Mouse (Mus musculus) CH12.LX (cell line): ENCODE measurements around the gene Camkk1. TPM values are rescaled to one million over a fixed set of nuclear protein-coding genes. Genes with fewer than 3 reads are reported as not detected.
A peak's percentile ranks its signal among the peaks of the same experiment; 100 is the strongest.

Experiments
- DNase-seq: peaks from one replicate; pipeline ENCODE4 v3.0.0-alpha.2; 2013; ENCODE audit errors: extremely low read depth
- H3K27ac ChIP-seq: 2 replicates; pipeline ENCODE4 v1.5.1; 2012; ENCODE audit warnings: low read depth, mild to moderate bottlenecking, control low read depth, moderate library complexity; ENCODE audit not compliant: insufficient read depth
- H3K27me3 ChIP-seq: replicated peaks from 2 replicates; pipeline ENCODE3; 2012; ENCODE audit warnings: inconsistent platforms
- H3K36me3 ChIP-seq, 2 experiments: replicated peaks in 1 of 2; 2 replicates each; pipeline versions ENCODE3 to v1.6.1; 2012; ENCODE audit warnings: inconsistent platforms in 1 of 2, low read length in 1 of 2, mild to moderate bottlenecking in 1 of 2, mixed read lengths in 1 of 2, moderate library complexity in 1 of 2; ENCODE audit not compliant: control insufficient read depth in 1 of 2, insufficient read depth in 1 of 2
- H3K4me1 ChIP-seq, 2 experiments: 2 replicates each; pipeline ENCODE4 v1.6.1; 2012; ENCODE audit warnings: inconsistent platforms in 1 of 2, moderate library complexity in 1 of 2; ENCODE audit not compliant: insufficient read depth in 2 of 2, control insufficient read depth in 1 of 2
- H3K4me2 ChIP-seq: 2 replicates; pipeline ENCODE4 v1.6.1; 2012; ENCODE audit warnings: low read depth, mild to moderate bottlenecking, control low read depth; ENCODE audit not compliant: poor library complexity, insufficient read depth, severe bottlenecking
- H3K4me3 ChIP-seq, 3 experiments: fragments of 150-350 bp in 1 of 3; sonication (generic) in 1 of 3; replicated peaks in 1 of 3; 2 replicates each; pipeline versions ENCODE3 to v1.5.1; 2011 to 2012; ENCODE audit warnings: low read depth in 2 of 3, low read length in 2 of 3, mild to moderate bottlenecking in 2 of 3, moderate library complexity in 2 of 3, control low read depth in 1 of 3, improper control_type of control experiment in 1 of 3, inconsistent platforms in 1 of 3, mixed read lengths in 1 of 3; ENCODE audit not compliant: poor library complexity in 1 of 3
- H3K79me2 ChIP-seq: replicated peaks from 2 replicates; pipeline ENCODE4 v1.6.1; 2012; ENCODE audit warnings: mild to moderate bottlenecking, moderate library complexity; ENCODE audit not compliant: control insufficient read depth, poor library complexity, insufficient read depth, severe bottlenecking; ENCODE audit errors: extremely low read depth
- H3K9ac ChIP-seq: 2 replicates; pipeline ENCODE4 v1.6.1; 2012; ENCODE audit warnings: low read depth, mild to moderate bottlenecking, control low read depth, moderate library complexity; ENCODE audit not compliant: insufficient read depth
- H3K9me3 ChIP-seq: replicated peaks from 2 replicates; pipeline ENCODE3; 2012; ENCODE audit warnings: low read length, inconsistent platforms, mixed read lengths
- CTCF ChIP-seq, 2 experiments: IDR thresholded peaks in 1 of 2; conservative IDR thresholded peaks in 1 of 2; 2 replicates each; pipeline ENCODE4 v1.5.1; 2011 to 2012; ENCODE audit warnings: low read depth in 2 of 2, low read length in 2 of 2, improper control_type of control experiment in 1 of 2, inconsistent platforms in 1 of 2, mild to moderate bottlenecking in 1 of 2, moderate library complexity in 1 of 2
- ELF1 ChIP-seq: IDR thresholded peaks from 2 replicates; pipeline ENCODE4 v1.6.1; 2014; ENCODE audit warnings: low read depth, mild to moderate bottlenecking, inconsistent platforms, low read length, improper control_type of control experiment
- ETS1 ChIP-seq: conservative IDR thresholded peaks from 2 replicates; pipeline ENCODE4 v1.6.1; 2012; ENCODE audit warnings: low read depth, mild to moderate bottlenecking, inconsistent platforms, low read length, improper control_type of control experiment, moderate library complexity
- HCFC1 ChIP-seq: IDR thresholded peaks from 2 replicates; pipeline ENCODE4 v1.6.1; 2012; ENCODE audit warnings: low read depth, mild to moderate bottlenecking, inconsistent platforms, low read length, improper control_type of control experiment
- JUND ChIP-seq: conservative IDR thresholded peaks from 2 replicates; pipeline ENCODE4 v1.6.1; 2011; ENCODE audit warnings: low read depth, low read length, improper control_type of control experiment
- KAT2A ChIP-seq: IDR thresholded peaks from 2 replicates; pipeline ENCODE4 v1.6.1; 2012; ENCODE audit warnings: low read length, improper control_type of control experiment, inconsistent platforms; ENCODE audit not compliant: insufficient replicate concordance
- MAFK ChIP-seq: IDR thresholded peaks from 2 replicates; pipeline ENCODE4 v1.6.1; 2011; ENCODE audit warnings: low read length, improper control_type of control experiment; ENCODE audit not compliant: insufficient replicate concordance
- MAX ChIP-seq: IDR thresholded peaks from 2 replicates; pipeline ENCODE4 v1.6.1; 2011; ENCODE audit warnings: low read length, improper control_type of control experiment
- MAZ ChIP-seq: IDR thresholded peaks from 2 replicates; pipeline ENCODE4 v1.6.1; 2012; ENCODE audit warnings: low read depth, mild to moderate bottlenecking, inconsistent platforms, low read length, improper control_type of control experiment, moderate library complexity
- MXI1 ChIP-seq: IDR thresholded peaks from 2 replicates; pipeline ENCODE4 v1.6.1; 2011; ENCODE audit warnings: mild to moderate bottlenecking, low read depth, low read length, improper control_type of control experiment
- MYC ChIP-seq: IDR thresholded peaks from 2 replicates; pipeline ENCODE4 v1.6.1; 2011; ENCODE audit warnings: low read depth, mild to moderate bottlenecking, improper control_type of control experiment, low read length
- NRF1 ChIP-seq: IDR thresholded peaks from 2 replicates; pipeline ENCODE4 v1.6.1; 2014; ENCODE audit warnings: low read depth, mild to moderate bottlenecking, inconsistent platforms, low read length, improper control_type of control experiment, moderate library complexity
- RAD21 ChIP-seq: IDR thresholded peaks from 2 replicates; pipeline ENCODE4 v1.6.1; 2011; ENCODE audit warnings: low read depth, mild to moderate bottlenecking, low read length, improper control_type of control experiment, moderate library complexity
- RCOR1 ChIP-seq: conservative IDR thresholded peaks from 2 replicates; pipeline ENCODE4 v1.6.1; 2012; ENCODE audit warnings: low read depth, mild to moderate bottlenecking, inconsistent platforms, low read length, improper control_type of control experiment
- SIN3A ChIP-seq: IDR thresholded peaks from 2 replicates; pipeline ENCODE4 v1.6.1; 2012; ENCODE audit warnings: low read length, improper control_type of control experiment, inconsistent platforms
- SMC3 ChIP-seq: IDR thresholded peaks from 2 replicates; pipeline ENCODE4 v1.6.1; 2011; ENCODE audit warnings: low read depth, low read length, improper control_type of control experiment
- TCF12 ChIP-seq: IDR thresholded peaks from 2 replicates; pipeline ENCODE4 v1.6.1; 2014; ENCODE audit warnings: low read depth, mild to moderate bottlenecking, inconsistent platforms, low read length, improper control_type of control experiment
- ZC3H11A ChIP-seq: IDR thresholded peaks from 2 replicates; pipeline ENCODE4 v1.6.1; 2012; ENCODE audit warnings: low read depth, mild to moderate bottlenecking, inconsistent platforms, low read length, improper control_type of control experiment
- ZKSCAN1 ChIP-seq: IDR thresholded peaks from 2 replicates; pipeline ENCODE4 v1.6.1; 2012; ENCODE audit warnings: low read depth, inconsistent platforms, low read length, improper control_type of control experiment, borderline replicate concordance
- ZMIZ1 ChIP-seq: IDR thresholded peaks from 2 replicates; pipeline ENCODE4 v1.6.1; 2012; ENCODE audit warnings: low read depth, mild to moderate bottlenecking, inconsistent platforms, low read length, improper control_type of control experiment
- ZNF384 ChIP-seq: IDR thresholded peaks from 2 replicates; pipeline ENCODE4 v1.6.1; 2012; ENCODE audit warnings: low read depth, low read length, improper control_type of control experiment, inconsistent platforms
- dilution Hi-C: fragments of 300-500 bp; cut with MboI; formaldehyde crosslinking; loops from 2 replicates; pipeline ENCODE4 v1.14.3; 2020; ENCODE audit warnings: low sequenced_read_pairs; ENCODE audit not compliant: extremely low pct_unique_long_range_greater_than_20kb, extremely low pct_ligation_motif_present
- in situ Hi-C: fragments of 300-500 bp; cut with MboI; formaldehyde crosslinking; loops from 3 replicates; pipeline ENCODE4 v1.14.3; 2019; ENCODE audit warnings: low sequenced_read_pairs, low pct_ligation_motif_present, low pct_unique_long_range_greater_than_20kb, mixed read lengths
- polyA plus RNA-seq: library from polyadenylated mRNA; unstranded; fragments of >175 nt; gene quantifications from 2 replicates; pipeline ENCODE4 v1.2.1, GENCODE M21; 2012; ENCODE audit warnings: low read depth; ENCODE audit not compliant: insufficient read length
- total RNA-seq, 2 experiments: library from RNA; depleted of rRNA; stranded (reverse); fragments of 300-350 nt in 1 of 2; fragments of >200 nt in 1 of 2; gene quantifications; 2 replicates each; pipeline ENCODE4 v1.2.3; 2012 to 2014

Gene Camkk1
- total and polyA plus RNA-seq, 3 experiments, result 5.0 to 9.1 (median 5.1) TPM

GRCm38 (mm10) chr11:73036889-73037288, 18.1 kb downstream of the Camkk1 start (continued):
- no peak for TF ChIP-seq ZMIZ1
- TF ChIP-seq ETS1, result peak; percentile 82
- no peak; the same call in 1 of the 2 replicates for TF ChIP-seq RAD21
- TF ChIP-seq KAT2A, result 0 out of 2 replicates have a peak, but pooled peaks have one; percentile 57
- TF ChIP-seq SMC3, result peak; percentile 25
- peak; percentile 79 for TF ChIP-seq MAZ
- TF ChIP-seq JUND, result peak; percentile 49; the same call in 1 of the 2 replicates
- TF ChIP-seq CTCF (conservative IDR thresholded peaks at IDR 0.05 in 1 of 2, IDR thresholded peaks at IDR 0.05 in 1 of 2; ENCODE audit: low read depth in 2 of 2, low read length in 2 of 2), result no peak
- TF ChIP-seq ELF1, result peak; percentile 40; the same call in 1 of the 2 replicates

GRCm38 (mm10) chr11:73037691-73038090, 18.9 kb downstream of the Camkk1 start:
- Histone ChIP-seq H3K4me1 (peaks cover 26 to 39% of the 10 kb centered on the region in 2 experiments), H3K36me3 (peaks cover 21 to 65% of the 10 kb centered on the region in 2 experiments), H3K9ac (no peak overlapping the region), H3K27ac (no peak overlapping the region), H3K9me3 (no peaks in the 10 kb centered on the region), H3K27me3 (no peaks in the 10 kb centered on the region), H3K4me3 (no peak overlapping the region), H3K79me2 (no peaks in the 10 kb centered on the region), H3K4me2 (no peak overlapping the region)
- dilution Hi-C loops, result no loop called here
- peak; percentile 52 for DNase-seq
- TF ChIP-seq MAX (no peak), MAZ (peak; percentile 69; the same call in 1 of the 2 replicates), ETS1 (peak; percentile 37; the same call in 1 of the 2 replicates)
- in situ Hi-C loops, result no loop called here

GRCm38 (mm10) chr11:73039102-73039799, 20.4 kb downstream of the Camkk1 start:
- dilution Hi-C loops, result no loop called here
- no peak overlapping the region for H3K4me2 ChIP-seq
- peaks cover 15 to 50% of the 10 kb centered on the region in 2 experiments for H3K36me3 ChIP-seq
- H3K79me2 ChIP-seq, result no peaks in the 10 kb centered on the region
- H3K27me3 ChIP-seq, result no peaks in the 10 kb centered on the region
- H3K9me3 ChIP-seq, result no peaks in the 10 kb centered on the region
- DNase-seq, result peak; percentile 83
- in situ Hi-C loops, result no loop called here
- no peak overlapping the region for H3K27ac ChIP-seq
- no peak overlapping the region for H3K4me3 ChIP-seq
- peaks cover 31 to 54% of the 10 kb centered on the region in 2 experiments for H3K4me1 ChIP-seq
- TF ChIP-seq ZKSCAN1 (no peak), RAD21 (peak; percentile 99), ZC3H11A (peak; percentile 98), ELF1 (no peak), MAFK (no peak), ZMIZ1 (no peak), MYC (no peak), TCF12 (no peak), NRF1 (no peak), MAX (0 out of 2 replicates have a peak, but pooled peaks have one; percentile 12), CTCF (conservative IDR thresholded peaks at IDR 0.05 in 1 of 2, IDR thresholded peaks at IDR 0.05 in 1 of 2; ENCODE audit: low read depth in 2 of 2, low read length in 2 of 2) (peak; percentile 84 to 99), ZNF384 (no peak), MXI1 (0 out of 2 replicates have a peak, but pooled peaks have one; percentile 14), RCOR1 (0 out of 2 replicates have a peak, but pooled peaks have one; percentile 44), SIN3A (peak; percentile 56), SMC3 (peak; percentile 100), HCFC1 (no peak)
- TF ChIP-seq, all 38 proteins: peak for 8
- H3K9ac ChIP-seq, result no peak overlapping the region
